Mouse (Mus musculus) mammary gland, adult 2 months (tissue): ENCODE measurements around the gene Ice2. TPM values are rescaled to one million over a fixed set of nuclear protein-coding genes. Genes with fewer than 3 reads are reported as not detected.

Experiments used
- polyA plus RNA-seq: library from polyadenylated mRNA; depleted of rRNA; stranded (reverse); fragments of >200 nt; gene quantifications from 2 replicates; pipeline ENCODE4 v1.2.3, GENCODE M21; 2012; ENCODE audit warnings: low replicate concordance; rRNA removed

Gene Ice2
- polyA plus RNA-seq: 2.0 and 3.2 TPM in 2 replicates

GRCm38 (mm10) chr9:69397760-69398452, at the start of gene Ice2:
Gene Ice2 (plus strand): TSS chr9:69397906.

GRCm38 (mm10) chr9:69453066-69453900, 55.6 kb downstream of the Ice2 start, which contains the start of gene Anxa2:
Gene Anxa2 (plus strand): TSS chr9:69453620.

Other genes with a start within 250 kb of the Ice2 start
- gene Anxa2, start 55.7 kb downstream of the Ice2 start, polyA plus RNA-seq: 246 and 464 TPM in 2 replicates